Mouse (Mus musculus) kidney, postnatal 0 days (tissue): Measurements from ENCODE around the gene Bcl11b. TPM values are rescaled to one million over a fixed set of nuclear protein-coding genes. Genes with fewer than 3 reads are reported as not detected.
A peak's percentile ranks its signal among the peaks of the same experiment; 100 is the strongest.

Experiments used
- ATAC-seq: fragments of 200-750 bp; cut with Nextera tagmentation; replicated peaks from 2 replicates; pipeline ENCODE4 v1.8.0; 2017; ENCODE audit warnings: low read depth, moderate number of reproducible peaks, moderate TSS enrichment, moderate library complexity; ENCODE audit not compliant: low FRiP score
- DNase-seq: peaks from one replicate; pipeline ENCODE4 v3.0.0-alpha.2; 2016; ENCODE audit warnings: low spot score
- H3K27ac ChIP-seq: fragments of 300-500 bp; sonication (generic); 2 replicates; pipeline ENCODE4 v1.5.1; 2014; ENCODE audit warnings: mild to moderate bottlenecking
- H3K27me3 ChIP-seq: fragments of 300-500 bp; sonication (generic); 2 replicates; pipeline ENCODE4 v1.6.1; 2014; ENCODE audit warnings: low read length, mixed read lengths; ENCODE audit not compliant: insufficient read depth
- H3K36me3 ChIP-seq: fragments of 300-500 bp; sonication (generic); 2 replicates; pipeline ENCODE4 v1.6.1; 2014; ENCODE audit warnings: low read length, mixed read lengths; ENCODE audit not compliant: insufficient read depth
- H3K4me1 ChIP-seq: fragments of 300-500 bp; sonication (generic); replicated peaks from 2 replicates; pipeline ENCODE4 v1.6.1; 2014; ENCODE audit warnings: antibody characterized with exemption, low read length, mixed read lengths; ENCODE audit not compliant: insufficient read depth
- H3K4me2 ChIP-seq: fragments of 300-500 bp; sonication (generic); 2 replicates; pipeline ENCODE4 v1.6.1; 2014; ENCODE audit warnings: mild to moderate bottlenecking, low read length, moderate library complexity, mixed read lengths
- H3K4me3 ChIP-seq: fragments of 300-500 bp; sonication (generic); replicated peaks from 2 replicates; pipeline ENCODE4 v1.5.1; 2014; ENCODE audit warnings: low read depth, low read length
- H3K9ac ChIP-seq: fragments of 300-500 bp; sonication (generic); 2 replicates; pipeline ENCODE4 v1.6.1; 2014; ENCODE audit warnings: low read depth, low read length
- H3K9me3 ChIP-seq: fragments of 300-500 bp; sonication (generic); replicated peaks from 2 replicates; pipeline ENCODE4 v1.6.1; 2016; ENCODE audit warnings: low read length, inconsistent platforms, mixed read lengths
- CTCF ChIP-seq: IDR thresholded peaks from 2 replicates; pipeline ENCODE4 v1.5.1; 2016; ENCODE audit warnings: antibody characterized with exemption, low read depth, mild to moderate bottlenecking, moderate library complexity
- WGBS: fragments of 180-500 bp; shearing (Covaris S2); extraction: QIAGEN DNeasy Blood & Tissue Kit; methylation state at CpG from one replicate; pipeline ENCODE4 v1.1.7; 2014; 5-methylcytosine and 5-hydroxymethylcytosine counted together
- polyA plus RNA-seq: library from polyadenylated mRNA; unstranded; fragments of >200 nt; fragmentation: Nextera tagmentation; extraction: Ambion mirVana; gene quantifications from 2 replicates; pipeline ENCODE4 v1.2.1, GENCODE M21; 2015

The Bcl11b gene
- polyA plus RNA-seq, 1 experiment from 2014 or later: 2.2 TPM

- no peak overlapping the region for H3K27ac ChIP-seq
- WGBS: 82% methylated on average over 7 of the region's 7 CpGs
- no peaks in the 10 kb centered on the region for H3K4me1 ChIP-seq
- no peak overlapping the region for H3K4me3 ChIP-seq
- no peak for TF ChIP-seq CTCF
- H3K4me2 ChIP-seq: no peak overlapping the region
- H3K9ac ChIP-seq: no peak overlapping the region
- no peaks in the 10 kb centered on the region for H3K27me3 ChIP-seq
- no peak for ATAC-seq
- no peaks in the 10 kb centered on the region for H3K36me3 ChIP-seq
- no peak for DNase-seq
- H3K9me3 ChIP-seq: no peaks in the 10 kb centered on the region
Measured at GRCm38 (mm10) chr12:107936406-107936805, 67.0 kb downstream of the Bcl11b start.

GRCm38 (mm10) chr12:107934831-107935437 is 68.5 kb downstream of the Bcl11b start:
- H3K4me2 ChIP-seq: no peak overlapping the region
- no peaks in the 10 kb centered on the region for H3K9me3 ChIP-seq
- H3K9ac ChIP-seq: no peak overlapping the region
- no peak overlapping the region for H3K27ac ChIP-seq
- H3K36me3 ChIP-seq: no peaks in the 10 kb centered on the region
- no peak overlapping the region for H3K4me3 ChIP-seq
- ATAC-seq (0 out of 2 replicates have a peak, but pooled peaks have one; percentile 22), DNase-seq (peak; percentile 57)
- H3K4me1 ChIP-seq: no peaks in the 10 kb centered on the region
- no peak for TF ChIP-seq CTCF
- 43% methylated on average over 19 of the region's 19 CpGs for WGBS
- no peaks in the 10 kb centered on the region for H3K27me3 ChIP-seq

- ATAC-seq (no peak), DNase-seq (no peak)
- 77% methylated on average over 12 of the region's 12 CpGs for WGBS
- Histone ChIP-seq H3K9me3 (no peaks in the 10 kb centered on the region), H3K4me3 (no peak overlapping the region), H3K4me1 (peaks cover 10% of the 10 kb centered on the region; the same call in 1 of the 2 replicates), H3K27ac (no peak overlapping the region), H3K9ac (no peak overlapping the region), H3K4me2 (no peak overlapping the region), H3K36me3 (no peaks in the 10 kb centered on the region), H3K27me3 (no peaks in the 10 kb centered on the region)
- TF ChIP-seq CTCF: no peak
Measured at GRCm38 (mm10) chr12:107932140-107932539, 71.3 kb downstream of the Bcl11b start.

- Histone ChIP-seq H3K4me1 (peaks cover 10% of the 10 kb centered on the region; the same call in 1 of the 2 replicates), H3K27me3 (no peaks in the 10 kb centered on the region), H3K36me3 (no peaks in the 10 kb centered on the region), H3K4me2 (peak overlapping the region; percentile 41; the same call in 1 of the 2 replicates), H3K9ac (no peak overlapping the region), H3K27ac (no peak overlapping the region), H3K4me3 (no peak overlapping the region), H3K9me3 (no peaks in the 10 kb centered on the region)
- ATAC-seq (no peak), DNase-seq (no peak)
- no peak for TF ChIP-seq CTCF
- WGBS: 75% methylated on average over 5 of the region's 5 CpGs
Measured at GRCm38 (mm10) chr12:107931476-107931875, 71.9 kb downstream of the Bcl11b start.

- Histone ChIP-seq H3K27ac (0 out of 2 replicates have a peak overlapping the region, but pooled peaks have one; percentile 4), H3K4me3 (no peak overlapping the region), H3K27me3 (no peaks in the 10 kb centered on the region), H3K4me2 (peak overlapping the region; percentile 41), H3K9ac (no peak overlapping the region), H3K36me3 (no peaks in the 10 kb centered on the region), H3K9me3 (no peaks in the 10 kb centered on the region), H3K4me1 (peaks cover 10% of the 10 kb centered on the region; the same call in 1 of the 2 replicates)
- DNase-seq (peak; percentile 75), ATAC-seq (no peak)
- TF ChIP-seq CTCF: no peak
- WGBS: 37% methylated on average over 28 of the region's 28 CpGs
Measured at GRCm38 (mm10) chr12:107930611-107931350, 72.6 kb downstream of the Bcl11b start.

- Histone ChIP-seq H3K27ac (no peak overlapping the region), H3K4me1 (peaks cover 10% of the 10 kb centered on the region; the same call in 1 of the 2 replicates), H3K4me2 (no peak overlapping the region), H3K9me3 (no peaks in the 10 kb centered on the region), H3K36me3 (no peaks in the 10 kb centered on the region), H3K4me3 (no peak overlapping the region), H3K9ac (no peak overlapping the region), H3K27me3 (no peaks in the 10 kb centered on the region)
- TF ChIP-seq CTCF: no peak
- peak; percentile 29 for DNase-seq
- peak; percentile 30 for ATAC-seq
- WGBS: 35% methylated on average over 7 of the region's 7 CpGs
Measured at GRCm38 (mm10) chr12:107928905-107929304, 74.5 kb downstream of the Bcl11b start.
